Mouse (Mus musculus): ENCODE data around the gene Cfap99. TPM values are rescaled to one million over a fixed set of nuclear protein-coding genes. Genes with fewer than 3 reads are reported as not detected.

Cfap99 gene
- polyA plus RNA-seq, 2 experiments: 0.04 TPM; not detected in 1

DNA sequence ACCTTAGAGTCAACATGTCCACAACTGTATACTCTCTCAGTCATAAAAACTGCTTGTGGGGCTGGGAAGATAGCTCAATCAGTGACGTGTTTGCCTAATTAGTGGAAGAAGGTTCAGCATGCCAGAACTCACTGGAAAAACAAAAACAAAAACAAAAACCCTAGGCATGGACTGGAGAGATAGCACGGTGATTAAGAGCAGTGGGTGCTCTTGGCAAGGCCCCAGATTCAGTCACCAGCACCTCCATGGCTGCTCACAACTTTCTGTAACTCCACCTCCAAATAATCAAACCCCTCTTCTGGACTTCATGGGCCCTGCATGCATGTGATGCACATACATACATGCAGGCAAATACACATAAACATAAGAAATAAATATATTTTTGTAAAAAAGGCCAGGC, 886 bp downstream of the Cfap99 start:
- DNase-seq (ENCODE audit: low spot score) (no peak), ATAC-seq (ENCODE audit: low FRiP score, low read depth) (no peak)
- no peak overlapping the region for H3K4me3 ChIP-seq (replicated peaks; ENCODE audit: low read length)
- no peaks in the 10 kb centered on the region; the same call in 1 of the 2 replicates for H3K4me1 ChIP-seq (ENCODE audit: control insufficient read depth, insufficient read depth, low read length)
- H3K9me3 ChIP-seq (ENCODE audit: control insufficient read depth, low read length): no peaks in the 10 kb centered on the region
- peaks cover 47% of the 10 kb centered on the region for H3K27me3 ChIP-seq (ENCODE audit: control insufficient read depth, insufficient read depth, low read length)
- no peak overlapping the region for H3K4me2 ChIP-seq (replicated peaks; ENCODE audit: low read depth, low read length, severe bottlenecking)
- no peak for TF ChIP-seq POLR2A (IDR thresholded peaks at IDR 0.05; ENCODE audit: borderline replicate concordance, extremely low read depth, insufficient read depth, insufficient read length)
- no peak overlapping the region for H3K9ac ChIP-seq (ENCODE audit: low read depth, low read length, severe bottlenecking)
- H3K36me3 ChIP-seq (ENCODE audit: control insufficient read depth, insufficient read depth, low read length): no peaks in the 10 kb centered on the region
- 53% methylated on average over 2 of the region's 2 CpGs for WGBS
- no peak overlapping the region for H3K27ac ChIP-seq (replicated peaks; ENCODE audit: low read depth, low read length)

DNA sequence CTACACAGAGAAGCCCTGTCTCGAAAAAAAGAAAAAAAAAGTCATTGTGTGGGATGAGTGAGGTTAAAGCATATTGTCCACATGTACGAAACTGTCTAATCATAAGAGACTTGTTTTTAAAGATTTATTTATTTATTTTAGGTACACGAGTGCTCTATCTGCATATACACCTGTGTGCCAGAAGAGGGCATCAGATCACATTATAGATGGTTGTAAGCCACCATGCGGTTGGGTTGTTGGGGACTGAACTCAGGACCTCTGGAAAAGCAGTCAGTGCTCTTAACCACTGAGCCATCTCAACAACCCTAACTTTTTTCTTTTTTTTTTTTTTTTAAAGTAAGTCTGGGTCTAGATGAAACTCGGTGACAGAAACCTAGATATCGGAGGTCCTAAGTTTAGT, 5.0 kb downstream of the Cfap99 start:
- no peaks in the 10 kb centered on the region for H3K9me3 ChIP-seq (ENCODE audit: control insufficient read depth, low read length)
- H3K27me3 ChIP-seq (ENCODE audit: control insufficient read depth, insufficient read depth, low read length): peaks cover 13% of the 10 kb centered on the region
- H3K4me3 ChIP-seq (replicated peaks; ENCODE audit: low read length): no peak overlapping the region
- DNase-seq (ENCODE audit: low spot score) (no peak), ATAC-seq (ENCODE audit: low FRiP score, low read depth) (no peak)
- H3K4me1 ChIP-seq (ENCODE audit: control insufficient read depth, insufficient read depth, low read length): no peaks in the 10 kb centered on the region
- H3K9ac ChIP-seq (ENCODE audit: low read depth, low read length, severe bottlenecking): no peak overlapping the region
- 73% methylated on average over 6 of the region's 6 CpGs for WGBS
- H3K4me2 ChIP-seq (replicated peaks; ENCODE audit: low read depth, low read length, severe bottlenecking): no peak overlapping the region
- no peaks in the 10 kb centered on the region for H3K36me3 ChIP-seq (ENCODE audit: control insufficient read depth, insufficient read depth, low read length)
- H3K27ac ChIP-seq (replicated peaks; ENCODE audit: low read depth, low read length): no peak overlapping the region
- TF ChIP-seq POLR2A (IDR thresholded peaks at IDR 0.05; ENCODE audit: borderline replicate concordance, extremely low read depth, insufficient read depth, insufficient read length): no peak

DNA sequence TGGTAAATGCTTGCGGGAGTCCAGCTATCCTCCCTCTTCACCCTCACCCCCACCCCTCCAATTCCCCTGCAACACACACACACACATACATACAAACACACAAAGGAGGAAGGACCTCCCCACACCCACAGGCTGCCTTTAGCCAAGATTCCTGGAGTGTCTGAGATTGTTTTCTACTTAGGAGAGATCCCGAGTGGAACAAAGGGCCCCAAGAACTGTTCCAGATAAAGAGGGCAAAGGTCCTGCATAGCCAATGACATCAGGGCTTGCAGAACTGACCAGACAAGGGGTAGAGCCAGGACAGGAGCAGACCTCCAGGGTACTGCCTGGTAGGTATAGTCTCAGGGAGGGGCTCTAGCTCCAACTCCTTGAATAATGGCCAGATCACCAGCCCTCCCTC, 6.3 kb downstream of the Cfap99 start:
- Histone ChIP-seq H3K9ac (ENCODE audit: low read depth, low read length, severe bottlenecking) (no peak overlapping the region), H3K4me1 (ENCODE audit: control insufficient read depth, insufficient read depth, low read length) (no peaks in the 10 kb centered on the region), H3K36me3 (ENCODE audit: control insufficient read depth, insufficient read depth, low read length) (no peaks in the 10 kb centered on the region), H3K4me2 (replicated peaks; ENCODE audit: low read depth, low read length, severe bottlenecking) (no peak overlapping the region), H3K27me3 (ENCODE audit: control insufficient read depth, insufficient read depth, low read length) (peaks cover under 1% of the 10 kb centered on the region; the same call in 1 of the 2 replicates), H3K4me3 (replicated peaks; ENCODE audit: low read length) (no peak overlapping the region), H3K27ac (replicated peaks; ENCODE audit: low read depth, low read length) (no peak overlapping the region), H3K9me3 (ENCODE audit: control insufficient read depth, low read length) (no peaks in the 10 kb centered on the region)
- no peak for TF ChIP-seq POLR2A (IDR thresholded peaks at IDR 0.05; ENCODE audit: borderline replicate concordance, extremely low read depth, insufficient read depth, insufficient read length)
- WGBS: 52% methylated on average over 2 of the region's 2 CpGs
- no peak for DNase-seq (ENCODE audit: low spot score)
- no peak for ATAC-seq (ENCODE audit: low FRiP score, low read depth)

DNA sequence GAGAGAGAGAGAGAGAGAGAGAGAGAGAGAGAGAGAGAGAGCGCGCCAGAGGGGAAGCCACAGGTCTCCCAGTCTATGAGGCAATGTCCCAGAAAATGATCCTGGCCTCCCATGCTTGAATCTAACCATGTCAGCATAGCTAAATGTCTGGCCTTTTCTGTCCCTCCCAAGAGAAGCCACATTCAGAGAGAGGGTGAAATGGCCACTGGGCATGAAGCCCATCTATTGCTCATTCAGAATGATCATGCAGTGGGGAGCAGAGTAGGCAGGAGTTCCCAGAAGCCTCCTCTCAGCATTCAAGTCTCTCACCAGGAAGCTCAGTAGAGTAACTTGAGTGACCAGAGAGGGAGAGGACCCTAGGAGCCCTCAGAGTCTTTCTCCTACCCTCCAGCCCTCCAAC, 6.7 kb downstream of the Cfap99 start:
- H3K27me3 ChIP-seq (ENCODE audit: control insufficient read depth, insufficient read depth, low read length): no peaks in the 10 kb centered on the region
- no peaks in the 10 kb centered on the region for H3K36me3 ChIP-seq (ENCODE audit: control insufficient read depth, insufficient read depth, low read length)
- H3K9me3 ChIP-seq (ENCODE audit: control insufficient read depth, low read length): no peaks in the 10 kb centered on the region
- H3K4me1 ChIP-seq (ENCODE audit: control insufficient read depth, insufficient read depth, low read length): no peaks in the 10 kb centered on the region
- no peak overlapping the region for H3K4me3 ChIP-seq (replicated peaks; ENCODE audit: low read length)
- ATAC-seq (ENCODE audit: low FRiP score, low read depth): no peak
- 100% methylated on average over 2 of the region's 2 CpGs for WGBS
- H3K4me2 ChIP-seq (replicated peaks; ENCODE audit: low read depth, low read length, severe bottlenecking): no peak overlapping the region
- no peak overlapping the region for H3K9ac ChIP-seq (ENCODE audit: low read depth, low read length, severe bottlenecking)
- no peak overlapping the region for H3K27ac ChIP-seq (replicated peaks; ENCODE audit: low read depth, low read length)
- no peak for DNase-seq (ENCODE audit: low spot score)
- no peak for TF ChIP-seq POLR2A (IDR thresholded peaks at IDR 0.05; ENCODE audit: borderline replicate concordance, extremely low read depth, insufficient read depth, insufficient read length)

DNA sequence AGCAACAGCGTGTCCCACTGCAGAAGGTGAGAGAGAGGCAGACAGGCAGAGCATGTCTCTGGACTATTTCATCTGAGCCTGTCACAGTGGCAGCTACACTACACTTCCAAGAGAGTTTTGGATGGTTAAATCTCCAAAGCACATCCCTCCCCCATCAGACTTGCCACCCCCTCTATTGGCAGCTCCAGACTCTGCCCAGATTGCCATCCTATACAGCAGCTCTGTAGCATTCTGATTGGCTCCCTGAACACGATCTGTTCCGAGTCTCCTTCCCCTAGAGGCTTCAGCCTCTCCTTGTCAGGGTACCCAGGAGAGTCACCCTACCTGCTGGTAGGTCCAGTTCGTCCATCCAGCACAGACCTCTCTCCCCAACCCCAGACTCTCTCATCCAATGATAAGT, 9.7 kb downstream of the Cfap99 start:
- Histone ChIP-seq H3K36me3 (ENCODE audit: control insufficient read depth, insufficient read depth, low read length) (no peaks in the 10 kb centered on the region), H3K4me2 (replicated peaks; ENCODE audit: low read depth, low read length, severe bottlenecking) (no peak overlapping the region), H3K27me3 (ENCODE audit: control insufficient read depth, insufficient read depth, low read length) (no peaks in the 10 kb centered on the region), H3K4me3 (replicated peaks; ENCODE audit: low read length) (no peak overlapping the region), H3K27ac (replicated peaks; ENCODE audit: low read depth, low read length) (no peak overlapping the region), H3K9ac (ENCODE audit: low read depth, low read length, severe bottlenecking) (no peak overlapping the region), H3K9me3 (ENCODE audit: control insufficient read depth, low read length) (no peaks in the 10 kb centered on the region), H3K4me1 (ENCODE audit: control insufficient read depth, insufficient read depth, low read length) (no peaks in the 10 kb centered on the region)
- ATAC-seq (ENCODE audit: low FRiP score, low read depth) (no peak), DNase-seq (ENCODE audit: low spot score) (no peak)
- TF ChIP-seq POLR2A (IDR thresholded peaks at IDR 0.05; ENCODE audit: borderline replicate concordance, extremely low read depth, insufficient read depth, insufficient read length): no peak
- 39% methylated on average over 4 of the region's 4 CpGs for WGBS

Data from limb, embryonic 14.5 days (tissue).